Mouse (Mus musculus) cortical plate, adult 2 months (tissue): ENCODE results near the gene Pemt.

Experiments used
- CTCF ChIP-seq: fragments of 200-500 bp; IDR thresholded peaks from 2 replicates; pipeline ENCODE4 v1.5.1; 2011; ENCODE audit warnings: mild to moderate bottlenecking, control low read depth, low read length; ENCODE audit not compliant: insufficient read depth; ENCODE audit errors: extremely low read depth
- POLR2A ChIP-seq: fragments of 200-500 bp; IDR thresholded peaks from 2 replicates; pipeline ENCODE4 v1.6.1; 2011; ENCODE audit warnings: mild to moderate bottlenecking, low read length, control low read depth; ENCODE audit not compliant: insufficient read depth; ENCODE audit errors: extremely low read depth

DNA sequence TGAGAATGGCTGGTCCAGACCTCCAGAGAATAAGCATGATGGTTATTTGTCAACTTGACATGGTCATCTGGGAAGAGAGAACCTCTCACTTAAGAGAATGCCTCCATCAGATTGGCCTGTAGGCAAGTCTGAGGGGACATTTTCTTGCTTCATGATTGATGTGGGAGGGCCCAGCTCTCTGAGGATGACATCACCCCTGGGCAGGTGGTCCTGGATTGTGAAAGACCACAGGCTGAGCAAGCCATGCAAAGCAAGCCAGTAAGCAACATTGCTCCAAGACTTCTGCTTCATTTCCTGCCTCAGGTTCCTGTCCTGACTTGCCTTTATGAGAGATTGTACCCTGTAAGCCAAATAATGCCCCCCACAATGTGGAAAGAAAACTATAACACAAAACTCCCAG lies 26.8 kb upstream of the Pemt start:
- TF ChIP-seq CTCF (no peak), POLR2A (no peak)
